Mouse (Mus musculus) midbrain, embryonic 13.5 days (tissue): ENCODE measurements around the gene Vps41. TPM values are rescaled to one million over a fixed set of nuclear protein-coding genes. Genes with fewer than 3 reads are reported as not detected.

Experiments used
- ATAC-seq: fragments of 200-750 bp; cut with Nextera tagmentation; 2 replicates; pipeline ENCODE4 v1.8.0; 2017; ENCODE audit warnings: mild to moderate bottlenecking, moderate TSS enrichment, moderate library complexity
- H3K27ac ChIP-seq: fragments of 300-500 bp; sonication (generic); 2 replicates; pipeline ENCODE4 v1.5.1; 2015; ENCODE audit warnings: inconsistent platforms, mild to moderate bottlenecking, moderate library complexity
- H3K27me3 ChIP-seq: fragments of 300-500 bp; sonication (generic); 2 replicates; pipeline ENCODE4 v1.6.1; 2015; ENCODE audit warnings: mild to moderate bottlenecking, inconsistent platforms
- H3K36me3 ChIP-seq: fragments of 300-500 bp; sonication (generic); 2 replicates; pipeline ENCODE4 v1.6.1; 2015; ENCODE audit warnings: mild to moderate bottlenecking, inconsistent platforms
- H3K4me1 ChIP-seq: fragments of 300-500 bp; sonication (generic); replicated peaks from 2 replicates; pipeline ENCODE4 v1.6.1; 2015; ENCODE audit warnings: inconsistent platforms
- H3K4me2 ChIP-seq: fragments of 300-500 bp; sonication (generic); replicated peaks from 2 replicates; pipeline ENCODE4 v1.6.1; 2015; ENCODE audit warnings: moderate library complexity, mild to moderate bottlenecking, inconsistent platforms
- H3K4me3 ChIP-seq: fragments of 300-500 bp; sonication (generic); replicated peaks from 2 replicates; pipeline ENCODE4 v1.5.1; 2015; ENCODE audit warnings: mild to moderate bottlenecking, inconsistent platforms
- H3K9ac ChIP-seq: fragments of 300-500 bp; sonication (generic); replicated peaks from 2 replicates; pipeline ENCODE4 v1.6.1; 2015; ENCODE audit warnings: mild to moderate bottlenecking, inconsistent platforms
- H3K9me3 ChIP-seq: fragments of 300-500 bp; sonication (generic); 2 replicates; pipeline ENCODE4 v1.6.1; 2016; ENCODE audit warnings: mild to moderate bottlenecking, inconsistent platforms
- WGBS: fragments of 180-500 bp; shearing (Covaris S2); methylation state at CpG from one replicate; pipeline ENCODE4 v1.1.7; 2015; 5-methylcytosine and 5-hydroxymethylcytosine counted together
- polyA plus RNA-seq: library from polyadenylated mRNA; unstranded; fragments of >200 nt; fragmentation: Nextera tagmentation; extraction: Ambion mirVana; gene quantifications from 2 replicates; pipeline ENCODE4 v1.2.1, GENCODE M21; 2015

Vps41 gene
- polyA plus RNA-seq, 1 experiment from 2014 or later: 113 TPM

- H3K4me2 ChIP-seq: no peak overlapping the region
- no peak overlapping the region for H3K4me3 ChIP-seq
- H3K27me3 ChIP-seq: no peaks in the 10 kb centered on the region
- no peaks in the 10 kb centered on the region for H3K9me3 ChIP-seq
- H3K36me3 ChIP-seq: peaks cover 3% of the 10 kb centered on the region
- no peak for ATAC-seq
- H3K9ac ChIP-seq: no peak overlapping the region
- no peaks in the 10 kb centered on the region for H3K4me1 ChIP-seq
- no peak overlapping the region for H3K27ac ChIP-seq
- WGBS: 89% methylated on average over 5 of the region's 5 CpGs
These were observed 80.5 kb downstream of the Vps41 start for GRCm38 (mm10) chr13:18797555-18797954.

- H3K9me3 ChIP-seq: no peaks in the 10 kb centered on the region
- no peaks in the 10 kb centered on the region for H3K27me3 ChIP-seq
- H3K4me2 ChIP-seq: no peak overlapping the region
- 89% methylated on average over 3 of the region's 3 CpGs for WGBS
- no peak for ATAC-seq
- H3K36me3 ChIP-seq: peaks cover 3% of the 10 kb centered on the region
- no peaks in the 10 kb centered on the region for H3K4me1 ChIP-seq
- no peak overlapping the region for H3K27ac ChIP-seq
- H3K4me3 ChIP-seq: no peak overlapping the region
- H3K9ac ChIP-seq: no peak overlapping the region
These were observed 83.3 kb downstream of the Vps41 start for GRCm38 (mm10) chr13:18800434-18800833.

- ATAC-seq: peak; percentile 60; the same call in 1 of the 2 replicates
- Histone ChIP-seq H3K27ac (no peak overlapping the region), H3K4me1 (0 out of 2 replicates have a peak, but pooled peaks cover 3% of the 10 kb centered on the region), H3K27me3 (no peaks in the 10 kb centered on the region), H3K9me3 (no peaks in the 10 kb centered on the region), H3K36me3 (peaks cover 5% of the 10 kb centered on the region), H3K9ac (no peak overlapping the region), H3K4me3 (no peak overlapping the region), H3K4me2 (no peak overlapping the region)
- 77% methylated on average over 4 of the region's 4 CpGs for WGBS
These were observed 92.4 kb downstream of the Vps41 start for GRCm38 (mm10) chr13:18809465-18809864.

GRCm38 (mm10) chr13:18809978-18810675 lies 93.0 kb downstream of the Vps41 start:
- H3K4me2 ChIP-seq: no peak overlapping the region
- peak; percentile 92 for ATAC-seq
- 18% methylated on average over 11 of the region's 11 CpGs for WGBS
- H3K27me3 ChIP-seq: no peaks in the 10 kb centered on the region
- peak overlapping the region; percentile 47; the same call in 1 of the 2 replicates for H3K27ac ChIP-seq
- 0 out of 2 replicates have a peak, but pooled peaks cover 3% of the 10 kb centered on the region for H3K4me1 ChIP-seq
- H3K36me3 ChIP-seq: peaks cover 11% of the 10 kb centered on the region
- no peak overlapping the region for H3K4me3 ChIP-seq
- peak overlapping the region; percentile 51 for H3K9ac ChIP-seq
- no peaks in the 10 kb centered on the region for H3K9me3 ChIP-seq

GRCm38 (mm10) chr13:18824420-18825123 lies 107.5 kb downstream of the Vps41 start:
- no peak overlapping the region for H3K9ac ChIP-seq
- WGBS: 54% methylated on average over 10 of the region's 10 CpGs
- H3K4me1 ChIP-seq: peaks cover 12% of the 10 kb centered on the region
- peak; percentile 79 for ATAC-seq
- no peak overlapping the region for H3K4me3 ChIP-seq
- no peaks in the 10 kb centered on the region for H3K9me3 ChIP-seq
- H3K4me2 ChIP-seq: 0 out of 2 replicates have a peak overlapping the region, but pooled peaks have one; percentile 1
- peaks cover 9% of the 10 kb centered on the region for H3K36me3 ChIP-seq
- H3K27me3 ChIP-seq: no peaks in the 10 kb centered on the region
- H3K27ac ChIP-seq: peak overlapping the region; percentile 71

GRCm38 (mm10) chr13:18827029-18827428 lies 109.9 kb downstream of the Vps41 start:
- Histone ChIP-seq H3K27ac (no peak overlapping the region), H3K9ac (no peak overlapping the region), H3K4me3 (no peak overlapping the region), H3K36me3 (peaks cover 9% of the 10 kb centered on the region), H3K4me2 (no peak overlapping the region), H3K9me3 (no peaks in the 10 kb centered on the region), H3K4me1 (peaks cover 12% of the 10 kb centered on the region), H3K27me3 (no peaks in the 10 kb centered on the region)
- no peak for ATAC-seq
- 95% methylated on average over 10 of the region's 10 CpGs for WGBS

GRCm38 (mm10) chr13:18830486-18830885 lies 113.4 kb downstream of the Vps41 start:
- no peaks in the 10 kb centered on the region for H3K27me3 ChIP-seq
- H3K36me3 ChIP-seq: peaks cover 9% of the 10 kb centered on the region
- 78% methylated on average over 3 of the region's 3 CpGs for WGBS
- no peaks in the 10 kb centered on the region for H3K4me1 ChIP-seq
- no peaks in the 10 kb centered on the region for H3K9me3 ChIP-seq
- no peak overlapping the region for H3K4me3 ChIP-seq
- H3K27ac ChIP-seq: no peak overlapping the region
- no peak overlapping the region for H3K4me2 ChIP-seq
- H3K9ac ChIP-seq: no peak overlapping the region
- ATAC-seq: no peak

- Histone ChIP-seq H3K4me2 (no peak overlapping the region), H3K9me3 (no peaks in the 10 kb centered on the region), H3K4me1 (no peaks in the 10 kb centered on the region), H3K36me3 (peaks cover 10% of the 10 kb centered on the region), H3K27me3 (no peaks in the 10 kb centered on the region), H3K27ac (no peak overlapping the region), H3K9ac (no peak overlapping the region), H3K4me3 (no peak overlapping the region)
- WGBS: 94% methylated on average over 4 of the region's 4 CpGs
- ATAC-seq: no peak
These were observed 122.1 kb downstream of the Vps41 start for GRCm38 (mm10) chr13:18839231-18839630.

- Histone ChIP-seq H3K36me3 (peaks cover 13% of the 10 kb centered on the region), H3K4me3 (no peak overlapping the region), H3K4me1 (no peaks in the 10 kb centered on the region), H3K27ac (no peak overlapping the region), H3K9me3 (no peaks in the 10 kb centered on the region), H3K27me3 (no peaks in the 10 kb centered on the region), H3K4me2 (no peak overlapping the region), H3K9ac (no peak overlapping the region)
- 61% methylated on average over 4 of the region's 4 CpGs for WGBS
- no peak for ATAC-seq
These were observed 123.3 kb downstream of the Vps41 start for GRCm38 (mm10) chr13:18840366-18840765.

- peaks cover 19% of the 10 kb centered on the region for H3K36me3 ChIP-seq
- H3K27ac ChIP-seq: no peak overlapping the region
- ATAC-seq: no peak
- WGBS: 72% methylated on average over 2 of the region's 2 CpGs
- no peak overlapping the region for H3K9ac ChIP-seq
- H3K4me2 ChIP-seq: no peak overlapping the region
- H3K4me3 ChIP-seq: no peak overlapping the region
- no peaks in the 10 kb centered on the region for H3K9me3 ChIP-seq
- H3K27me3 ChIP-seq: no peaks in the 10 kb centered on the region
- H3K4me1 ChIP-seq: no peaks in the 10 kb centered on the region
These were observed 123.9 kb downstream of the Vps41 start for GRCm38 (mm10) chr13:18841019-18841418.

GRCm38 (mm10) chr13:18841752-18842282 lies 124.7 kb downstream of the Vps41 start:
- Histone ChIP-seq H3K36me3 (peaks cover 23% of the 10 kb centered on the region), H3K4me2 (no peak overlapping the region), H3K27me3 (no peaks in the 10 kb centered on the region), H3K27ac (no peak overlapping the region), H3K4me1 (no peaks in the 10 kb centered on the region), H3K9me3 (no peaks in the 10 kb centered on the region), H3K9ac (no peak overlapping the region), H3K4me3 (no peak overlapping the region)
- 88% methylated on average over 6 of the region's 6 CpGs for WGBS
- ATAC-seq: no peak

- 87% methylated on average over 4 of the region's 4 CpGs for WGBS
- H3K27me3 ChIP-seq: no peaks in the 10 kb centered on the region
- no peaks in the 10 kb centered on the region for H3K9me3 ChIP-seq
- H3K36me3 ChIP-seq: peaks cover 23% of the 10 kb centered on the region
- no peak overlapping the region for H3K9ac ChIP-seq
- no peak overlapping the region for H3K27ac ChIP-seq
- H3K4me3 ChIP-seq: no peak overlapping the region
- no peak for ATAC-seq
- no peak overlapping the region for H3K4me2 ChIP-seq
- no peaks in the 10 kb centered on the region for H3K4me1 ChIP-seq
These were observed 125.5 kb downstream of the Vps41 start for GRCm38 (mm10) chr13:18842556-18842955.
